Mouse (Mus musculus): ENCODE measurements around the gene Nr2c2. TPM values are rescaled to one million over a fixed set of nuclear protein-coding genes. Genes with fewer than 3 reads are reported as not detected.
"Not testable (repeated sequence)": the region's sequence is repeated elsewhere in the genome, so short reads cannot be mapped to it uniquely, and the experiment has no call there.

Gene Nr2c2
- polyA plus RNA-seq, 1 experiment from 2014 or later: 33.6 TPM

DNA sequence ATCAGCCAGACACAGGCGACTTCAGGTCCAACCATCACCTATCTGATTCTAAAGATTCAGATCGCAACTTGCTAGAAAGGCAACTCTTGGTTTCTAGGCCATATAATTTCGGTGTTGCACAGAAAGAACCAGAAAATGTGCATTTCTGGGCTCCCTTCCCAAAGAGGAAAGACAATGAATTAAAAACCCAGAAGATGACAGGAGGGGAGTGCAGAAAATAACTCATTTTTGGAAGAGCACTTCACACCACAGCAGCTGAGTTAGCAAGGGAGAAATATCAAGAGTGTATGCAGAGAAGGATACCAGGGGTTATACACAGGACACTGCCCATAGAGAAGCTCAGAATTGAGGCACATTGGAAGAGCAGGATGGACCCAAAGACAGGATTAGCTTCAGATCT lies 6.3 kb upstream of the Nr2c2 start:
- no peak overlapping the region for H3K4me3 ChIP-seq
- peaks cover 1% of the 10 kb centered on the region for H3K4me1 ChIP-seq (replicated peaks)
- H3K4me2 ChIP-seq: no peak overlapping the region
- ATAC-seq (ENCODE audit: low read depth): no peak
- no peaks in the 10 kb centered on the region for H3K27me3 ChIP-seq
- no peak overlapping the region for H3K9ac ChIP-seq
- no peaks in the 10 kb centered on the region for H3K36me3 ChIP-seq
- no peaks in the 10 kb centered on the region for H3K9me3 ChIP-seq
- no peak overlapping the region for H3K27ac ChIP-seq (replicated peaks)
- 86% methylated on average over 3 of the region's 3 CpGs for WGBS

DNA sequence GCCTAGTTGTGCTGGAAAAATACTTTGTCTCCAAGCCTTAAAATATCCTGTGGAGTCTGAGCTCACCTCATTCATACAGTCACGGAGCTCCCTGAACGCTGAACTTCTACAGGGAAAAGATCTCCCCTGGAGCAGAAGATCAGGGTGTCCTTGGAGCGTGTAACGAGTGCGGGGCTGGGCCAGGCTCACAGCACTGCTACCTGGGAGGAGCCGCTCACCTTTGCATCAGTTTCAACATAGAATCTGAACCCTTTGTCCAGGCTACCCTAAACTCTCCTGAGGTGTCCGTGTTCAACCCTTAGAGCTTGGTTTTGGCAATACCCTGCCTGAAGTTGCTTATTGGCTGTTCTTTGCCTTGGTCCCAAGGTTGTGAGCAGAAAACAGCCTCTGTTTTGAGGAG lies 2.0 kb upstream of the Nr2c2 start:
- H3K4me1 ChIP-seq (replicated peaks): peaks cover 27% of the 10 kb centered on the region
- not testable (repeated sequence) for H3K27ac ChIP-seq (replicated peaks); H3K9ac ChIP-seq; ATAC-seq (ENCODE audit: low read depth); H3K4me3 ChIP-seq; H3K27me3 ChIP-seq; H3K4me2 ChIP-seq; H3K9me3 ChIP-seq; H3K36me3 ChIP-seq
- WGBS: 88% methylated on average over 7 of the region's 7 CpGs

DNA sequence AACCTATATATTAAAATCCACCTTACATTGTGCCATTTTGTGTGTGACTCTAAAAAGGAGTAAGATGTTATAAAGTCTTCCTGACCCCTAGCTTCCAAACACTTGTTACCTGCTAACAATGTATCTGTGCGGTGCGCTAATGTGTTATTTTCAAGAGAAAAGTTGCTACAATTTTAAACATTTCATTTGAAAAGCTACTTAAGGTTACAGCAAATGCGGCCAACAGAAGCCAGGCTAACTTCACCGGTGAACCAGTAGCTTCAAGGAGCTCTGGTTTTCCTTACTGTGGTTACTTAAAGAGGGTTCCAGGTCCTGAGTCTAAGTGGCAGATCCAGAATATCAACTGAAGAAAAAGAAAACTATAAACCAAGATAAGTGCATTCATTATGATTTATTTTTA lies 1.2 kb upstream of the Nr2c2 start:
- peak overlapping the region; percentile 99; the same call in 1 of the 2 replicates for H3K9ac ChIP-seq
- no peaks in the 10 kb centered on the region for H3K9me3 ChIP-seq
- H3K27me3 ChIP-seq: no peaks in the 10 kb centered on the region
- H3K4me3 ChIP-seq: 0 out of 2 replicates have a peak overlapping the region, but pooled peaks have one; percentile 95
- H3K36me3 ChIP-seq: no peaks in the 10 kb centered on the region
- H3K4me1 ChIP-seq (replicated peaks): peaks cover 36% of the 10 kb centered on the region
- peak overlapping the region; percentile 77 for H3K4me2 ChIP-seq
- no peak for ATAC-seq (ENCODE audit: low read depth)
- H3K27ac ChIP-seq (replicated peaks): no peak overlapping the region
- WGBS: 94% methylated on average over 4 of the region's 4 CpGs

DNA sequence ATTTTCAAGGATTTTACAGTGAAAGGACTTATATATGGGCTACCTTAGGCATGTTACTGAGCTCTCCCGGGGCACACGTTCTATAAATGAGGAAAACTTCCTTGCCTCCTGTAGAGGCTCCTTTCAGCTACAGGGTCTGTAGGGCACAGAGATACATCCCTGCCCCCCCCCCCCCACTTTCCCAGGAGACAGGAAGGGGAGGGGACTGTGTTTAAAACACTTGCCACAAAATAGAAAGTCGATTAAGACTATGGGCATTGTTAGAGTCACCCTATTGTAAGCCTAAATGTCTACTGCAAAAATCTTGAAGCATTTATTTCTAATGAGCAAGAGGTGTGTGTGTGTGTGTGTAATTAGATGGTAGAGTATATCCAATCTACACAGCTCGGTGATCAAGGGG lies 693 bp upstream of the Nr2c2 start:
- Histone ChIP-seq H3K9ac (peak overlapping the region; percentile 99), H3K27me3 (no peaks in the 10 kb centered on the region), H3K4me2 (peak overlapping the region; percentile 77), H3K4me3 (peak overlapping the region; percentile 95), H3K36me3 (no peaks in the 10 kb centered on the region), H3K9me3 (no peaks in the 10 kb centered on the region), H3K4me1 (replicated peaks) (peaks cover 40% of the 10 kb centered on the region), H3K27ac (replicated peaks) (peak overlapping the region; percentile 99)
- ATAC-seq (ENCODE audit: low read depth): peak; percentile 5; the same call in 1 of the 2 replicates
- 0% methylated on average over 4 of the region's 4 CpGs for WGBS

DNA sequence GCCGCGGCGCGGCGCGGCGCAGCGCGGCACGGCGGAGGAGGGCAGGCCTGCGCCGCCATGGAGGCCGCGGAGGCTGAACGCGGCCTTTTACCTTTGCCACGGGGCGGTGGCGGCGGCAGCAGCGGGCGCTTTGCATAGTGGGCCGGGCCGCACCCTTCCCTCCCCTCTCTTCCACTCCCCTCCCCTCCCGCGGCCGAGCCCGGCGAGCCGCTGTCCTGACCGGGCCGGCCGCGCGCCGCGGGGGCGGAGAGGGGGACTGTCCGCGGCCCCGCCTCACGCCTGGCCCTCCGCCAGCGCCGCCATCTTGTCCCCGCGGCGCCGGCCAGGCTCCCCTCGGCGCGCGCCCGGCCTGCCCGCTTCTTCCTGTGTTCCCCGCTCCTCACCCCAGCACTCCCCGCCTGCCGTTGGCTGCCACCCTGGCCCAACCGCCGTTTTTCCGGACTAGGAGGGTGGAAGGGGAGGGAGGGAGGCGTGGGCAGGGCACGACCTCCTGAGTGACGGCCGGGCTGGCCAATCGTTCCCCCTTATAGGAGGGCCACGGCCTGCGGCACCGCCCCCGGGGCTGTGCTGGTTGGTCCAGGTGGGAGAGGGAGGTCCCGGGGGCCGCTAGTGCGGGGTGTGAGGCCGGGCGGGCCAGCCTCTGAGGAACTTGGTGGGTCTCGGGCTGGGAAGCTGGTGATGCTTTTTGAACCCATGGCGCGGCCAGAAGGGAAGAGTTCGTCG lies 738 bp downstream of the Nr2c2 start:
- H3K9ac ChIP-seq: peak overlapping the region; percentile 99
- no peaks in the 10 kb centered on the region for H3K27me3 ChIP-seq
- no peaks in the 10 kb centered on the region for H3K36me3 ChIP-seq
- H3K4me3 ChIP-seq: peak overlapping the region; percentile 95
- peak; percentile 99 for ATAC-seq (ENCODE audit: low read depth)
- WGBS: under 1% methylated on average over 58 of the region's 81 CpGs
- peak overlapping the region; percentile 77 for H3K4me2 ChIP-seq
- no peaks in the 10 kb centered on the region for H3K9me3 ChIP-seq
- peaks cover 44% of the 10 kb centered on the region for H3K4me1 ChIP-seq (replicated peaks)
- H3K27ac ChIP-seq (replicated peaks): peak overlapping the region; percentile 99

DNA sequence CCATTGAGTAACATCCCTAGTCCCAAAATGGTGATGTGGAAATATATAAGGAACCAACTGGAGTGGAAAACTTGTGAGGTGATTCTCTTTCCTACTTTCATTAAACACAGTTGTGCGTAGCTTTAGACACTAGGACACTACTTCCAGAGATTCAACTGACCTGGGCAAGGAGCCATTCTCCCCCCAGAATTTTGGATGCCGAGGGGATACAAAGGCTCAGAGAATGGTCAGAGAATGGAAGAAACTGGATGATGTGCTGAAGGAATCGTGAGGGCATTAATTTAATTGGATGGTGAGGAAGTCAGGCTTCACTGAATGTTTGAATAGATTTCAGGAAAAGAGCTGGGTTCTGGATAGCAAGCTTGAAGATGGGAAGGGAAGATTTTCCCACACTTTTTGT lies 1.5 kb downstream of the Nr2c2 start:
- Histone ChIP-seq H3K9me3 (no peaks in the 10 kb centered on the region), H3K4me1 (replicated peaks) (peaks cover 44% of the 10 kb centered on the region), H3K4me2 (peak overlapping the region; percentile 77), H3K36me3 (no peaks in the 10 kb centered on the region), H3K4me3 (peak overlapping the region; percentile 95), H3K9ac (peak overlapping the region; percentile 99), H3K27ac (replicated peaks) (peak overlapping the region; percentile 99), H3K27me3 (no peaks in the 10 kb centered on the region)
- 22% methylated on average over 3 of the region's 3 CpGs for WGBS
- ATAC-seq (ENCODE audit: low read depth): no peak

DNA sequence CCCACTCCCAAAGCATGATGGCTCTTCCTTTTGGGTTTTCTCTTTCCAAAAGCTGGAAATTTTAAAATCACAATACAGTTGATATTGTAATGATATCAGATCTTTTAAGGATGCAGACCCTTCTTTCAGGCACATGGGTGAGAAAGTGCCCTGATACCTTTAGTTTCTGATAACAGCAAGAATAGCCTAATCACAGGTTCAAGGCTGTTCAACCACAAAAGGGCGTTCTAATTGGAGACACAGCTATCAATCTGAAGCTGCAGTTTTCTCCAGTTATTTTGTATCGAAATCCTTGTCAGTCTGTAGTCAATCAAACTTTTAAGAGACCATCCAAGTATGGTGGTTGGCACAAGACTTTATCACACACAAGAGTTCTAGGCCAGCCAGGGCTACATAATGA lies 2.7 kb downstream of the Nr2c2 start:
- Histone ChIP-seq H3K36me3 (no peaks in the 10 kb centered on the region), H3K4me2 (peak overlapping the region; percentile 77), H3K9me3 (no peaks in the 10 kb centered on the region), H3K27me3 (no peaks in the 10 kb centered on the region), H3K4me1 (replicated peaks) (peaks cover 44% of the 10 kb centered on the region), H3K4me3 (no peak overlapping the region), H3K27ac (replicated peaks) (no peak overlapping the region), H3K9ac (no peak overlapping the region)
- ATAC-seq (ENCODE audit: low read depth): no peak
- WGBS: 96% methylated on average over 2 of the region's 2 CpGs

DNA sequence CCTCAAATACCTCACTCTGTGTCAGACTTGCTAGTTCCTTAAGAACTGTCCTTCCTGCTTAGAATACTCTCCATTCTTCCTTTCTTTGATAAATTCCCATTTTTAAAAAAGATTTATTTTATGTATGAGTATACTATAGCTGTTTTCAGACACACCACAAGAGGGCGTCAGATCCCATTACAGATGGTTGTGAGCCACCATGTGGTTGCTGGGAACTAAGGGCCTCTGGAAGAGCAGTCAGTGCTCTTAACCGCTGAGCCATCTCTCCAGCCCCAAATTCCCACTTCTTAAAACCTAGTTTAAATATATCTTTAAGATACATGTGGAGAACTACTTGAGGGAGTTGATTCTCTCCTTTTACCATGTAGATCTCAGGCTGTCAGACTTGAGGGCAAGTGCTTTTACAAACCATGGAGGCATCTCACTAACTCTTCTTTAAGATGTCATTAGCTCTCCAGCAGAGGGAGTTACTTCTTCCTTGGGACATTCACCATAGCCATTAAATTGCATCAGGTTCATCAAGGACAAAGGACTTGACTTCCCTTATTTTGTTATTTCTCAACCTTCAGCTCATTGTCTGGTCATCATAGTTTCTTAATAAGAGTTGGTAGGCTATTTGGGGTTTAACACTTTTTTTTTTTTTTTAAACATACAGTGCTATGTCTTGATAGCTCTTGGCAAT lies 9.6 kb downstream of the Nr2c2 start:
- 78% methylated on average over 2 of the region's 2 CpGs for WGBS
- Histone ChIP-seq H3K9me3 (no peaks in the 10 kb centered on the region), H3K4me1 (replicated peaks) (peaks cover 10% of the 10 kb centered on the region; the same call in 1 of the 2 replicates), H3K27ac (replicated peaks) (no peak overlapping the region), H3K4me2 (no peak overlapping the region), H3K9ac (no peak overlapping the region), H3K4me3 (no peak overlapping the region), H3K36me3 (no peaks in the 10 kb centered on the region), H3K27me3 (no peaks in the 10 kb centered on the region)
- ATAC-seq (ENCODE audit: low read depth): no peak

DNA sequence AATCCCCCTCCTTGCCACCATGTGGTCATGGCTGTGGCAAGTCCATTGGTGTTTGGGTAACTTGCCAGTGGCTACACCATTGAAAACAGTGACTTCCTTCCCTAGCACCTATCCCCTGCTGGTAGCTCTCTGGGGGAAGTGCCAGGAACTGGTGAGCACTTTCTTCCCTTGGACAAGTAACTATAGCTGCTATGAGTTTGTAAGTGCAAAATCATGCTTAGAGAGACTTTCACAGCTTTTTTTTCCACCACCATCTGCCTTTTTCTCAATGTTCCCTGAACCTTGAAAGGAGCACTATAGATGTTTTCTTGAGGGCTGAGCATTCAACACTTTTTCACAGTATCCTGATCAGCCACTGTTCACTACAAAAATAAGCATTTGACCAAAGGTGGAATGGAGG lies 33.4 kb downstream of the Nr2c2 start:
- Histone ChIP-seq H3K4me2 (no peak overlapping the region), H3K36me3 (no peaks in the 10 kb centered on the region), H3K9ac (no peak overlapping the region), H3K4me3 (no peak overlapping the region), H3K27ac (replicated peaks) (no peak overlapping the region), H3K9me3 (no peaks in the 10 kb centered on the region), H3K27me3 (no peaks in the 10 kb centered on the region), H3K4me1 (replicated peaks) (no peaks in the 10 kb centered on the region)
- ATAC-seq (ENCODE audit: low read depth): no peak

DNA sequence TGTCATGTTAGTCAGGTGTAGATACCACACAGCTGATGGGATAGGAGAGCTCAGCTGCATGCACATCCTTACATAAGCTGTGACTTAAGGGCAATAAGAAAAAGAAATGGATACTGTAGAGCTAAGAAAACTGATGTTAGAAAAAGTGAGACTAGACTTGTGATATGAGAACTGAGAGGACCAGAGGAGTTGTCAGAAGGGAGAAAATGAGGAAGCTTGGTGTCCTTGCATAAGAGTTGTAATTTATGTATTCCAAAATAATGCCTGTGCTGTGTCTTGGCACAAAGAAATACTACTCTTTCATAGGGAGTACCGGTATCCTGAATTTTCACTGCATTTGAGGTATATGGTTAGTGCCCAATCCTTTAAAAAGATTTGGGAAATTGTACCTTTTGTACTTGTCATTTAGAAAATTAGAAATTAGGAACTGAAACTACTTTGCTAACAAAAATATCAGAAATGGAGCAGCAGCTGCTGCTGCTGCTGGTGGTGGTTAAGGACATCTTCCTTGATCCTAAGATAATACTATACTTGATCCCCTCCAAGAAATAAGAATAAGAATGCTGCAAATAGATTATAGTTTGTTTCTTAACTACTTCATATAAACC lies 35.8 kb downstream of the Nr2c2 start:
- ATAC-seq (ENCODE audit: low read depth): no peak
- Histone ChIP-seq H3K9me3 (no peaks in the 10 kb centered on the region), H3K36me3 (no peaks in the 10 kb centered on the region), H3K27me3 (no peaks in the 10 kb centered on the region), H3K4me2 (no peak overlapping the region), H3K4me1 (replicated peaks) (no peaks in the 10 kb centered on the region; the same call in 1 of the 2 replicates), H3K27ac (replicated peaks) (no peak overlapping the region), H3K4me3 (no peak overlapping the region), H3K9ac (no peak overlapping the region)
- WGBS: 98% methylated on average over 1 of the region's 1 CpGs

DNA sequence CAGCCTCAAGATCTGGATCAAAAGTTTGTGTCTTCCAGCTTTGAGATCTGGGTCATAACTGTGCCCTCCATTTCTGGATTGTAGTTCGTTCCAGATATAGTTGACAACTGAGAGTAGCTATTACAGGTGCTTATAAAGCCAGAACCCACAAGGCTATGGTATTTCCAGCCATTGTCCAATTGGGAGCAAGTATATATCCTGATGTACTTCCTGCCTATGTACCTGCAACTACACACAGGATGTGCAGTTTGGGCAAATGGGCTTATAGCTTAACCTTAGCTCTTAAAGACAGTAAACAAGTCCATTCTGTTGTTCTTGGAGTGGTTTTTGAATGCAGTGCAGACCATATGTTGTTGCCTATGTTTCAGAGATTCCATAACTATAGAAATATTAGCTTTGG lies 40.3 kb downstream of the Nr2c2 start:
- WGBS: 86% methylated on average over 1 of the region's 1 CpGs
- Histone ChIP-seq H3K4me1 (replicated peaks) (peaks cover 8% of the 10 kb centered on the region), H3K4me3 (no peak overlapping the region), H3K4me2 (no peak overlapping the region), H3K9me3 (no peaks in the 10 kb centered on the region), H3K9ac (no peak overlapping the region), H3K27ac (replicated peaks) (no peak overlapping the region), H3K36me3 (peaks cover 8% of the 10 kb centered on the region), H3K27me3 (no peaks in the 10 kb centered on the region)
- ATAC-seq (ENCODE audit: low read depth): no peak
